Mouse (Mus musculus): Measurements from ENCODE around the gene Tmod4.
A peak's percentile ranks its signal among the peaks of the same experiment; 100 is the strongest.

Tmod4 gene

DNA sequence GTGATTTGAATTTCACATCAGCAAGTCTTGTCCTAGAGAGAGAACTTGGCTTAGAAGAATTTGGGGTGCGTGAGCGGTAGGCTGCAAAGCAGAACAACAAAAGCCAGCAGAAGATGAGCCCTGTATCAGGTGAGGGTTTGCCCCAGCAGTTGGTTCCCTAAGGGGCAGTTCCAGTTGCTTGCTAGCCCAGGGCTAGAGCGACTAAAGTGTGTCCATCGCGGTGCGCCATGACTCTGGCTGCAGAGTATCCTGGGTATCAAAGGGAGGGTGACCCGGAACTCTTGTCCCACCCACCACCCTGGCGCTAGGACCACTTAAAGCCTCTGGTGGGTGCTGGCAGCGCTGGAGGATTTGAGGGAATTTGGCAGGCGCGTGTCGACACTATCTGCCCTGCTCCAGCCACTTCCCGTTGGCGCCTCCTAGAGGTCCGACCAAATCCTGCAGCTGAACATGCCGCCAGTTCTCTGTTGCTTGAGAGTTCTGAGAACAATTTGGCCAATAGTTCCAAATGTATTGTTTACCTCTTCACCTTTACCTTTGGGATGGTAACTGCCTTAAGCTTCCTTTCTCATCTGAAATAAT, 49.8 kb downstream of the Tmod4 start:
- peak; percentile 89 for DNase-seq

DNA sequence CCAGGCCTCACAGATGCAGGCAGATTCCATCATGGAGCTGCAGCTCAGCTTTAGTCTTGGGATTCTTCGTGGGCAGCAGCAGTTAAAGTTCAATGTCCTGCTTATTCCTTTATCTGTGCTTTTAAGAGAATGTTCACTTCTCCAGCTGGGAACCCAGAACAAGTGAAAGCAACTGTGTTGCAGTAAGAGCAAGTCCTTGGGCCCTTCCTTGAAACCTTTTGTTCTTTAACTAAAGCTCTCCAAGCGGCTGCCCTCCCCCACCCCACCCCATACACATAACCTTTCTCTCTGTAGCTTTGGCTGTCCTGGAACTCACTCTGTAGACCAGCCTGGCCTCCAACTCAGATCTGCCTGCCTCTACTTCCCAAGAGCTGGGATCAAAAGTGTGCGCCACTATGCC, 52.2 kb downstream of the Tmod4 start:
- DNase-seq: no peak

GRCm38 (mm10) chr3:95177583-95177982, 53.3 kb downstream of the Tmod4 start:
- no peak for DNase-seq
